Mouse (Mus musculus): ENCODE results near the gene Palm2.

DNA sequence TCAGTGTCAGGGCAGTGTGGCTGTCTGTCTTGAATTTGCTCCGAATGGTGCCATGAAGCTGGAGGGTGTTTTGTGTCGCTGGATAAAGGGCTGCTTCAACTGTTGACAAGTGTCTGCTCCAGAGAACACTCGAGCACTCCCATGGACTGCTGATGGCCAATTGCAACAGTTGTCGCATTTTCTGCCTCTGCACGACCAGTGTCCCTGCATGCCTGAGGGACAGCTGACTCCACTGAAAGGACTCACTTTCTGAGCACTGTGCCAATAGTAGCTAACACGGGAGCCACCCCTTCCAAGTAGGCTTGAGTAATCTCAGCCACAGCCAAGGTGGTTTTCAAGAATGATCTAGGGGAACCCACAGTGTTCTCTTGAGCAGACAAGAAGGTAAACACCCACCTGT, 135.7 kb downstream of the Palm2 start:
- TF ChIP-seq CTCF (IDR thresholded peaks at IDR 0.05; ENCODE audit: extremely low read depth, insufficient read depth, insufficient read length, insufficient replicate concordance) = no peak
- no peak for TF ChIP-seq POLR2A (IDR thresholded peaks at IDR 0.05; ENCODE audit: low read depth, low read length)

Data from spleen, adult 2 months (tissue).